Mouse (Mus musculus) frontal cortex, postnatal 25 days (tissue): ENCODE data around the gene Hmgcl.

Experiments
- DNase-seq, 2 experiments: peaks; one replicate each; pipeline ENCODE4 v3.0.0; 2022; ENCODE audit warnings: low spot score in 2 of 2

Hmgcl gene

GRCm38 (mm10) chr4:135946278-135946658 is at the start of gene Hmgcl:
Gene Hmgcl (plus strand): TSS chr4:135946448.
- DNase-seq = peak; percentile 86 to 89

GRCm38 (mm10) chr4:135898380-135899049 is 47.7 kb upstream of the Hmgcl start:
- no peak for DNase-seq

- no peak for DNase-seq
Observed at GRCm38 (mm10) chr4:135899050-135899448, 47.2 kb upstream of the Hmgcl start.

GRCm38 (mm10) chr4:135900008-135900407 is 46.2 kb upstream of the Hmgcl start:
- no peak for DNase-seq

- DNase-seq = no peak
Observed at GRCm38 (mm10) chr4:135902606-135903242, 43.5 kb upstream of the Hmgcl start.

GRCm38 (mm10) chr4:135904810-135905209 is 41.4 kb upstream of the Hmgcl start:
- DNase-seq = no peak

- DNase-seq = no peak
Observed at GRCm38 (mm10) chr4:135906633-135907032, 39.6 kb upstream of the Hmgcl start.

- DNase-seq = no peak
Observed at GRCm38 (mm10) chr4:135909326-135910066, 36.8 kb upstream of the Hmgcl start.

- DNase-seq = no peak
Observed at GRCm38 (mm10) chr4:135911531-135911930, 34.7 kb upstream of the Hmgcl start.

GRCm38 (mm10) chr4:135912164-135912563 is 34.1 kb upstream of the Hmgcl start:
- no peak for DNase-seq

- no peak for DNase-seq
Observed at GRCm38 (mm10) chr4:135912835-135913234, 33.4 kb upstream of the Hmgcl start.

- DNase-seq = no peak
Observed at GRCm38 (mm10) chr4:135913433-135913832, 32.8 kb upstream of the Hmgcl start.

- no peak for DNase-seq
Observed at GRCm38 (mm10) chr4:135918635-135919279, 27.5 kb upstream of the Hmgcl start.

- DNase-seq = no peak
Observed at GRCm38 (mm10) chr4:135919280-135919639, 27.0 kb upstream of the Hmgcl start.

GRCm38 (mm10) chr4:135920304-135921241 is 25.7 kb upstream of the Hmgcl start, which contains the start of gene Fuca1:
Gene Fuca1 (plus strand): TSS chr4:135920735.
- peak; percentile 91 to 92 for DNase-seq

GRCm38 (mm10) chr4:135921257-135922120 is 24.8 kb upstream of the Hmgcl start:
- no peak for DNase-seq

GRCm38 (mm10) chr4:135922190-135922589 is 24.1 kb upstream of the Hmgcl start:
- no peak for DNase-seq

GRCm38 (mm10) chr4:135924418-135924817 is 21.8 kb upstream of the Hmgcl start:
- no peak for DNase-seq

- no peak for DNase-seq
Observed at GRCm38 (mm10) chr4:135925341-135925740, 20.9 kb upstream of the Hmgcl start.

- no peak for DNase-seq
Observed at GRCm38 (mm10) chr4:135926195-135926808, 19.9 kb upstream of the Hmgcl start.
